Mouse (Mus musculus): Measurements from ENCODE around the gene Csgalnact2. TPM values are rescaled to one million over a fixed set of nuclear protein-coding genes. Genes with fewer than 3 reads are reported as not detected.
A peak's percentile ranks its signal among the peaks of the same experiment; 100 is the strongest.

The Csgalnact2 gene
- polyA plus RNA-seq (2012; ENCODE audit: insufficient read depth, insufficient read length, missing spikeins) = 8.4 and 12.5 TPM in 2 replicates

DNA sequence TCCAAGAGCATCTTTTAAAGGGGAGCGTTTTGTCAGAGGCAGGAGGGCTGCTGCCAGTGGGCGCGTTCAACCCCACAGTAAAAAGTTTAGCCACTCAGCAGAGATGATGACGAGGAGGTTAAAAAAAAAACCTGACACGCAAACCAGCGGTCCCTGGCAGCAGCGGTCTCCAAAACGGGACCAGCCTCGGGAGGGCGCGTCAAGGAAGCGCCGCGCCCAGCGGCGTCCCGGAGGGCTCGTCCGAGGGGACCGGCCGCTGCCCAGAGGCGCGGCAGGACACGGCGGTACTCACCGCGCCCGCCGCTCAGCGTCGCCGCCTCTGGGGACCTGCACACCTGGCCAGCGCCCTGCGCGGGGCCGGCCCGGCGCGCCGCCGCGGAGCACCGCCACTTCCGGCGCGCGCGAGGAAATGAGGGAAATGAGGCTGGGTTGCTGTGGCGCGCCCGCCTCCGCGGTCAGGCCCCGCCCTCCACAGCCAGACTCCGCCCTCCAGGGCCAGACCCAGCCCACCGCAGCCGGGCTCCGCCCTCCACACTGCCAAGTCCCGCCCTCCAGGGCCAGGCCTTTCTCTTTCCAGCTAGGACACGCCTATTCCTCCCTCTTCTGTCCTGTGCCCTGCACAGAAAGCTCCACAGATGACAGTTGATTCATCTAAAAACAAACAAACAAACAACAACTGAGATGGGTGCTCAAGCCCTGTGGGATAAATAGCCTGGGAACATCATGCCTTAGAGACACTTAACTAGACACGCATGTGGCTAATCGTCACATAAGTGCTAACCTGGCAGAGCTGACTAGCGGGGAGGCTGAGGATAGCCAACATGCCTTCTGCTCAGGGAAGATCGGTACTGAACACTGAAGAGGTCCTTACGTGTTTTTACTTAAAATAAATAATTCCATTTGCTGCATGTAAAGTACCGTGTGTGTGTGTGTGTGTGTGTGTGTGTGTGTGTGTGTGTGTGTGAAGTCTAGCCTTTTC is at the start of gene Csgalnact2:
Gene Csgalnact2 (minus strand): TSS at position 410 of the 979 bp plus-strand sequence.
- H3K27ac ChIP-seq (replicated peaks; ENCODE audit: low read depth, low read length) = peak within 1 kb of the TSS; percentile 70
- H3K4me3 ChIP-seq (ENCODE audit: insufficient read depth, low read depth, low read length) = peak within 1 kb of the TSS; percentile 78
- no peaks in the 10 kb centered on the region; the same call in 1 of the 2 replicates for H3K4me1 ChIP-seq (ENCODE audit: control insufficient read depth, insufficient read depth, insufficient read length, low read length)

DNA sequence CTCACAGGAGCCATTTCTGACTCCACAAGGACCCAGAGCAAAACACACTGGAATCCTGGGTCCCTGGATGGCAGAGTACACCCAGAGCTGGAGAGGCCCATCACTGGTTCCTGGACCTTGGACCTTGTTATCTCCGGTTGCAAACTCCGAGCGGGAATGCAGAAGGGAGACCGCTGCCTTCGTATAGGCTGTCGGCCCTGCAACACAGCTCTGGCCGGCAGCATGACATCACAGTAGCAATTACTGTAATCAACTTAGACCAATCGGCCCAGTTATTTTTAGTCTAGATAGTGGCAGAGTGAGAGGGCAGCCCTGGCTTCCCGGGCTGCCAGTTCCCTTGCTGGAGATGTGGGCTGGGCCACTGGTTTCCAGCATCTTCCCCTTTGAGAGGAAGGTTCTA is 49.7 kb upstream of the Csgalnact2 start:
- Histone ChIP-seq H3K4me1 (ENCODE audit: control insufficient read depth, insufficient read depth, insufficient read length, low read length) (no peaks in the 10 kb centered on the region), H3K27ac (replicated peaks; ENCODE audit: low read depth, low read length) (no peak overlapping the region), H3K4me3 (ENCODE audit: insufficient read depth, low read depth, low read length) (no peak overlapping the region)

DNA sequence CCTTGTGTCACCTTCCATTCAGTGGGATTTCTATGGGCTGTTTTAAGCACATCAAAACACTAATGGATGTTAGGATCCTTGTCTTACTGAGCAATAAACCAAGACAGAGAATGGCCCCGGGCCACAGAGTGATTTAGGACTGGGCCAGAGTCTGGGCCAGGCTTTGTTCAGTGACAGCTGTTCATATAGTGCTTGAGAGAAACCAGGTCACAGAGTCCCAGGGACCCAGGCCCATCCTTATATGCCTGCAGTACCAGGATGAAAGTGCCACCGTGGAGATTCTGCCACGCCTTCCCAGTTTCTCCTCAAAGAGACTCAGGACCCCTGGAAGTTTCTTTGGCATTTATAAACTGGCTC is 48.3 kb upstream of the Csgalnact2 start:
- no peak overlapping the region for H3K4me3 ChIP-seq (ENCODE audit: insufficient read depth, low read depth, low read length)
- no peaks in the 10 kb centered on the region for H3K4me1 ChIP-seq (ENCODE audit: control insufficient read depth, insufficient read depth, insufficient read length, low read length)
- H3K27ac ChIP-seq (replicated peaks; ENCODE audit: low read depth, low read length) = no peak overlapping the region

DNA sequence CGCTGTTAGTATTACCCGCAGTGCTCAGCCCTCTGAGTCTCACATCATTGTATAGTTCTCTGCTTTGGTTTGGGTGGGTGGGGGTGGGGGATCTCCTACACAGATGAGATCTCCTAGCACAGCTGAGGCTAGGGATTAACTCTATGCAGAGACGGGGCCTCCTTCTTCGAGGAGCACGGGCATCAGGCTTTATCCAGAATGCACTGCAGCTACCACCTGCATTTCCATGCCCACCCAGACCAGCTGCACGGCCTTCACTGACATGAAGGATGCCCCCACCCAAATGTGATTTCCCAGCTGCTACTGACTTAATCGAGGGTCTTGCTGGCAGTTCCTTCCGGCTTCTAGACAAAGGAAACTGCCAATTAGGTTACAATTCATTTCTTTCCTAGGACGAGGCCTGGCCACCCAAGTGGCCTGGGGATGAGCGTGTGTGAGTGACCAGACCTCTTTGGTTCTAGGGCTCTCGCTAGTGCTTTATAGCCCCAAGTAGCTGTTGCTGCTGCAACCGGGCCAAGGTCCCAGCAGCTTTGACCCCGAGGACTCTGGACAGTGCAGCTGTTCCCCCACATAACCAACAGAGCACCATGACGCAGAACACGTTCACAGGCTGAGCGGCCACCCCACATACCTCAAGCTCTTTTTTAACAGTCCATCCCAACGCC is 47.8 kb upstream of the Csgalnact2 start:
- H3K4me1 ChIP-seq (ENCODE audit: control insufficient read depth, insufficient read depth, insufficient read length, low read length) = no peaks in the 10 kb centered on the region

DNA sequence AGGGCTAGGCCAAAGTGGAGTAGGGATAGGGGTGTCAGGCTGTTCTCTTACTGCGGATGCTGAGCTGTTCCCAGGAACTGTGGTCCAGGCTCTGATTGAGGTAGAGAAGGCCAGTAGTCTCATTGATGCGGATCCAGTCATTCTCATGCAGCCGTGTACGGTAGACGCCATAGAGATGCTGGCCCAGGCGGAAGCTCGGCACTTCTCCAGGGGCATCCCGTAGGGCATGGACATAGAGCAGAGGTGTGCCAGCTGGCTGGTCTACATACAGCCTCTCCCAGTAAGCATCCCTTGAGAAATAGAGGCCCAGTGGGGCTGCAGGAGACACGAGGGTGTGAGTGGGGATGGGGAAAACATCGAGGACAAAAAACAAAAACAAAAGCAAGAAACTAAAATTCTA is 45.2 kb upstream of the Csgalnact2 start:
- no peak overlapping the region for H3K4me3 ChIP-seq (ENCODE audit: insufficient read depth, low read depth, low read length)
- H3K27ac ChIP-seq (replicated peaks; ENCODE audit: low read depth, low read length) = no peak overlapping the region
- no peaks in the 10 kb centered on the region for H3K4me1 ChIP-seq (ENCODE audit: control insufficient read depth, insufficient read depth, insufficient read length, low read length)

More for the DNA sequence above, 47.8 kb upstream of the Csgalnact2 start:
- Histone ChIP-seq H3K4me3 (ENCODE audit: insufficient read depth, low read depth, low read length) (no peak overlapping the region), H3K27ac (replicated peaks; ENCODE audit: low read depth, low read length) (no peak overlapping the region)

DNA sequence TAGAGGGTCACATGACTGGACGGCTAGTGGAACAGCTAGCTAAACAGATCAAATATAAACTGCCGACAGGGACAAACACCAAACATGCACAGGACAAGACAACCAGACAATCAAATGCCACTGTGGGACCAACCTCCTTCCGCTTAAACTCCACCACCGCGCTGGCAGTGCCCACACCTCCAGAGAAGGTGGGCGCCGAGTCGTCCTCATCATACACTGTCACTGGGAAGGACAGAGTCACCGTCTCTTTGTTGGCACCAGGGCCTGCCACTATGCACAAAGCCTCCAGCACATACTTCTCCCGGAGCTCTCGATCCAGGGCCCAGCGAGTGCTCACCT is 41.1 kb upstream of the Csgalnact2 start:
- H3K4me1 ChIP-seq (ENCODE audit: control insufficient read depth, insufficient read depth, insufficient read length, low read length) = no peaks in the 10 kb centered on the region
- H3K4me3 ChIP-seq (ENCODE audit: insufficient read depth, low read depth, low read length) = no peak overlapping the region
- H3K27ac ChIP-seq (replicated peaks; ENCODE audit: low read depth, low read length) = no peak overlapping the region

DNA sequence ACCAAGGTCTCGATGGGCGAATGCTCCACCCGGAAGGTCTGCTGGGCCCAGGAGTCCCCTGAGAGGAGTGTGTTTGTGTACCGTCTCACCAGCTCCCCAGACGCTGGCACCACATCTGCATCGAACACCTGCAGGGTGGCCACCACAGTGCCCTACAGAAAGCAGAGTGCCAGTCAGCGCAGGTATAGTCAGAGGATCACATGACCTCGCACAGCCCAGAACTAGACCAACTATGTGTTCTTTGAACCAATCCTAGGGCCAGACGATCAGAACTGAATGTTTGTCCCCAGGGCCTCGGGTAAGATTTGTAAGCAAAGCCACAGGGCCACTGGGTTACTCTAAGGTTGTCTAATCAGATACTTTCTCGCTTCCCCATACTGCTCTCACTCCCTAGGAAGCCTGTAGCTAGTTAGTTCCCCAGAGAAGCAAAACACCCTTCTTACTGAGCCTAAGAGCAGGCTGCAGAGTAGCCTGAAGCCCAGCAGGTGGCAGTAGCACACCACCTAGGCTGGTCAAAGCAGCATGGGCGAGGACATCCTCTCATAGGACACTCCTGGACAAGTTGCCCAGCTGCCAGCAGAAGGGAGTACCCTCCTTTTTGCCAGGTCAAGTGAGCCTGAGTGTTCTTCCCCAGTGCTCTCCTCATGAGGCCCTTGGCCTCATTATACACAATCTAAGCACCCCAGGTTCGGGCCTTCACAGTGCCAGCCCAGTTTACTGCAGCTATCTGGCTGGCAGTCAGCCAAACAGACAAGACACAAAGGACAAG is 40.6 kb upstream of the Csgalnact2 start:
- Histone ChIP-seq H3K4me1 (ENCODE audit: control insufficient read depth, insufficient read depth, insufficient read length, low read length) (no peaks in the 10 kb centered on the region), H3K27ac (replicated peaks; ENCODE audit: low read depth, low read length) (no peak overlapping the region), H3K4me3 (ENCODE audit: insufficient read depth, low read depth, low read length) (no peak overlapping the region)

DNA sequence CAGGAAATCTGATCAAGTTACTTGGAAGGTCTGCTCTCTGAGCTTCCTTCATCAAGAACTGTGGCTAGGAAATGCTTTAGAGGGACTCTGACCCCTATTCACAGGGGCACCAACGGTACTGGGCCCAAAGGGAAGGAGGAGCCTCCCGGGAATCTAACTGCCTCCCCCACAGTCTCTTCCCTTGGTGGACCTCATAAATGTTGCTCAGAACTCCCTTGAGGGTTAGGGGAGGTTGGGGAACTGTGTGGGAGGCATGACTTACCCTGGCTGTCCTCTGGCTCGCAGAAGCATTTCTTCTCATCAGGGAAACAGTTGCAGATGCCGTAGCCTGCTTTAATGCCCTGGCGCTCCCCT is 35.0 kb upstream of the Csgalnact2 start:
- Histone ChIP-seq H3K4me1 (ENCODE audit: control insufficient read depth, insufficient read depth, insufficient read length, low read length) (no peaks in the 10 kb centered on the region), H3K27ac (replicated peaks; ENCODE audit: low read depth, low read length) (no peak overlapping the region), H3K4me3 (ENCODE audit: insufficient read depth, low read depth, low read length) (no peak overlapping the region)

DNA sequence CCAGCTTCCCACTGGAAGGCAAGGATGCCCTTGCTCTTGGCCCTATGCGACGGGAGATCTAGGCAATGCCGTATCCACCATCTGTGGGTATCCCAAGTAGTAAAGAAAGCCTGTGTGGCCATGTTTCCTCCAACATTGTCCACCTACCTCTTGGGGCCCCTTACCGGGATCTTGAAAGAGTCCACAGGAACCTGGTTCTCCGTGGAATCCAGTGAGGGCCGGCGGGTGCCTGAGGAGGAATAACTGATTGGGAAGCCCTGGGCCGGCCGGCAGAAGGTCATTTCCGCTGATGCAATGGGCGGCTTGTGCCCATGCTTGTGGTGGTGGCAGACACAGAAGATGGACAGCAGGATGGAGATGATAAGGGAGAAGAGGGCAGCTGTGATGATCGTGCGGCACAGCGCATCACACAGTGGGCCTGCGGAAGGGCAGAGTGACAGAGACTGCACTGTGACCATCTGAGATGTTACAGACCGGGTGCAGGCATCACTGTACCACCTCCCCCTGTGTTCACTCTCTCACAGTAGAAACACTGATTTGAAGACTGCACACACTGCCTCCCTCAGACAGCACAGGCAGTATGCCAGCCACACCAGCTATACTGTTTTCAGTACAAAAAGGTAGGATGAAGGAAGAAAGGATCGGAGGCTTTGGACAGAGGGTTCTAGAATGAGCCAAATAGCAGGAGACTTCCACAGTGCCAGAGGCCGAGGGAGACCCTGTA is 34.5 kb upstream of the Csgalnact2 start:
- H3K27ac ChIP-seq (replicated peaks; ENCODE audit: low read depth, low read length) = no peak overlapping the region
- no peak overlapping the region for H3K4me3 ChIP-seq (ENCODE audit: insufficient read depth, low read depth, low read length)
- no peaks in the 10 kb centered on the region for H3K4me1 ChIP-seq (ENCODE audit: control insufficient read depth, insufficient read depth, insufficient read length, low read length)

DNA sequence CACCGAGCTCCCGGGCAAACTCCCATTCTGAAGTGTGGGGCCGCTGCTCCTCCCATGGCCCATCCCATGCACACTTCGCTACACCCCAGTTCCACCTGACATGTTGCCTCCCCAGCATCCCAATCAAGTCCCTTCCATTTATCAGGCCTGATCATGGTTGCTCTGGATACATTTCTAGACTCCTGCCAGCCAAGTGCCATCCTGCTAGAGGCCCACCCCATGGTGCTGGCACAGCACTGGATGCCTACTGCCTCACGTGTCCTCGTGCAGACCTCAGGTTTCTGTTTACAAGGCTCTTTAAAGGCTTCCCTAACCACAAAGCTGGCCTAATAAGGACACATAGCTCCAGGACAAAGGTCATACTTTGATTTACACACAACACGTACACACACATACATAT is 32.4 kb upstream of the Csgalnact2 start:
- no peak overlapping the region for H3K27ac ChIP-seq (replicated peaks; ENCODE audit: low read depth, low read length)
- H3K4me3 ChIP-seq (ENCODE audit: insufficient read depth, low read depth, low read length) = no peak overlapping the region

DNA sequence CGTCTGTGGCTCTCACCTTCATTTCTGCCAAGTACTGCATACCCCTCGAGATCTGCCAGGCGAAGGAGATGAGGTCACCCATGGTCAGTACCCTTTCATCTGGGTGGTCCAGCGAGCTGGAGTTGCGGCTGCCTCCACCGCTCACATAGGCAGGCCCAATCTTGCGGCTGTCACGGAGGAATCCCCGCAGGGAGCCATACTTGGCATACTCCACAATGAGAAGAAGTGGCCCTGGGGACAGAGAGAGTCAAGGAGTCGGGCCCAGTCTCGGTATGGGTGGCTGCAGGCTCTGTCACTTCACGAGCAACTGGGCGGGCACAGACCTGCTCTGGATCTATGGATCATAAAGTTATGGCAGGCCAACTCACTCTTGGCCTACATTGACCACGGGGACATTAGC is 29.2 kb upstream of the Csgalnact2 start:
- no peak overlapping the region for H3K27ac ChIP-seq (replicated peaks; ENCODE audit: low read depth, low read length)
- no peak overlapping the region for H3K4me3 ChIP-seq (ENCODE audit: insufficient read depth, low read depth, low read length)
- no peaks in the 10 kb centered on the region for H3K4me1 ChIP-seq (ENCODE audit: control insufficient read depth, insufficient read depth, insufficient read length, low read length)

More for the DNA sequence above, 32.4 kb upstream of the Csgalnact2 start:
- no peaks in the 10 kb centered on the region for H3K4me1 ChIP-seq (ENCODE audit: control insufficient read depth, insufficient read depth, insufficient read length, low read length)

DNA sequence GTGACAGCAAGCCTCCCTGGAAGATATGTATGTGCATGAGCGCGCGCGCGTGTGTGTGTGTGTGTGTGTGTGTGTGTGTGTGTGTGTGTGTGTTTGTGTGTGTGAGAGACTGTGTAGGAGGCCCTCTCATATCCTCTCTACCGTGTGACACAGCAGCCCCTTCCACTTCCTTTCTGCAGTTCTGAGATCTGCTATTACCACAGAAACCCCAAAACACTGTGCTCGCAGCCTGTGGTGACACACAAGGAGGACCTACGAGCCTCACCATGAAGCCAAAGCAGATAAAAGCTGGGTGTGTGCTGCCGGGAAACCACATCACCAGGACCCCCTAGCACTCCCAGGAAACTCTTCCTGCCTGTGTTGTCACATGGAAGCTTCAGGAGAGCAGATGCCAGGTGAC is 28.1 kb upstream of the Csgalnact2 start:
- Histone ChIP-seq H3K27ac (replicated peaks; ENCODE audit: low read depth, low read length) (no peak overlapping the region), H3K4me3 (ENCODE audit: insufficient read depth, low read depth, low read length) (no peak overlapping the region), H3K4me1 (ENCODE audit: control insufficient read depth, insufficient read depth, insufficient read length, low read length) (no peaks in the 10 kb centered on the region)

DNA sequence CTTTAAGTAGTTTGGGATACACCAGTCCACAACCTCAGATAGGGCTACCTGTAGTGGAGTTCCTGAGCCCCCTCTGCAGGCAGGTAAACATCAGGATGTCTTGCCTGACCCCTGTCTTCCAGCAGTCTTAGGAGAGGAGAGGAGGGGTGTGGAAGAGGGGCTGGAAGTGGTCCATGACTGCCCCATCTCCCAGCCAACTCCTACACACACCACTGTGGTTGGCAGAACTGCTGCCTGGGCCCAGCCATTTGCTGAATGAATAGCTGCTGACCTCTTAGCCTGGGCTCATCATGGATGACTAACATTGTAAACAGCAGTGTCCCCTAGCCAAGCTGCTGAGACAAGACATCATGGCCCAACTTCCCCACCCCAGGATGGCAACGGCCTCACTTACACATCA is 26.6 kb upstream of the Csgalnact2 start:
- no peak overlapping the region for H3K27ac ChIP-seq (replicated peaks; ENCODE audit: low read depth, low read length)
- H3K4me1 ChIP-seq (ENCODE audit: control insufficient read depth, insufficient read depth, insufficient read length, low read length) = no peaks in the 10 kb centered on the region
- H3K4me3 ChIP-seq (ENCODE audit: insufficient read depth, low read depth, low read length) = no peak overlapping the region

DNA sequence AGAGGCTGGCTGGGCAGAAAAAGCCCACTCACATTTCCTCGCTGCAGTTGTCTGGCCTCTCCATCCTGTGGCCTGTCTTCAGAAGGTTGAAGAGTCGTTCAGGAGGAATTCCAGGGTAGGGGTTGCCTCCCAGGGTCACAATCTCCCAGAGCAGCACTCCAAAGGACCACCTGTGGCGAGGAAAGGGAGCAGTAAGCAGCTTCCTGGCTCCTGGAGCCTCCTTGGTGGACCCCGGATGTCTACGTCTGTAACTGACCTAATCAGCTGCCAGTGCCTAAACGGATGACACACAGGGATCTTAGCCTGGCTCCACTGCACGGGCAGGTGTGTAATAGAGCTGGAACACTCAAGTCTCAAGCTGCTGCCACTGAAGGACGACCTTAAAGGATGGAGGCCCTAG is 25.8 kb upstream of the Csgalnact2 start:
- no peak overlapping the region for H3K4me3 ChIP-seq (ENCODE audit: insufficient read depth, low read depth, low read length)
- no peak overlapping the region for H3K27ac ChIP-seq (replicated peaks; ENCODE audit: low read depth, low read length)
- H3K4me1 ChIP-seq (ENCODE audit: control insufficient read depth, insufficient read depth, insufficient read length, low read length) = no peaks in the 10 kb centered on the region

DNA sequence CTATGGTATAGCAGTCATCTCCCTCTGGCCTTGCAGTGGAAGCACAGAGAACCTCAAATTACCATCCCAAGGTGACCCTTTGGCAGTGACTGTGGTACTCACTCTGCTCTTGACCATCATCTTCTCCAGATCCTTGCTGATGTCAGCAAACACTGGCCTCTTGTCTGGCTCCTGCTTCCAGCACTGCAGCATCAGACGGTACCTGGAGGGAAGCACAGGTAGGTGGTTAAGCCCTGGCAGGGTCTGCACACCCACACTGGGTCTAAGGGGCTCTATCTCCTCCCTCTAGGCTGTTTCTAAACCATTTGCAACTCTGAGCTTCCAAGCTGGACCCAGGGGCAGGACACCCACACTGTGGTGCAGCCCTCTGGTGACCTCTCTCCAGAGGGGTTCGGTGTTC is 24.1 kb upstream of the Csgalnact2 start:
- Histone ChIP-seq H3K4me3 (ENCODE audit: insufficient read depth, low read depth, low read length) (no peak overlapping the region), H3K27ac (replicated peaks; ENCODE audit: low read depth, low read length) (no peak overlapping the region), H3K4me1 (ENCODE audit: control insufficient read depth, insufficient read depth, insufficient read length, low read length) (no peaks in the 10 kb centered on the region)
